Mouse (Mus musculus): ENCODE measurements at regions not wholly inside any gene's neighbourhood (a gene's known extent, or its start where the extent isn't known, plus 50 kb on each side); places are given as distances from the start of the nearest gene placed in this dataset.

DNA sequence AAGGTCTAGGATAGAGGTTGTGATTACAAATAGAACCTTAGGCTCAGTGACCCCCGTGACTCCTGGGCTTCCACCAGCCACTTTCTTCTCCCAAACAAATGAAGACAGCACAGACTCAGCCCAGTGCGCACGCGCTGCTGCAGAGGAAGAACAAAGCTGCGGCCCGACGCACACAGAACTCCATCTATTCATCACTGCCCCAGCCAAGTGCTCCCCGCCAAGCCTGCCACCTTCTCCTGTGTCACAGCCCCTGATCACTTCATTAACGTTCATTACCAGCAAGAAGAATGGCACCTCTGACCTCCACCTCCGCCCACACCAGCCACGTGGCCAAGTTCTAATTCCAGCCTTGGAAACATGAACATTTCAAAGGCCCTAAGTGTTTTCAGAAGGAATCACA is 53.7 kb upstream of the Twist2 start:
- Histone ChIP-seq H3K27me3 (ENCODE audit: insufficient read depth, poor library complexity, severe bottlenecking) (0 out of 2 replicates have a peak, but pooled peaks cover 7% of the 10 kb centered on the region), H3K9me3 (no peaks in the 10 kb centered on the region), H3K4me1 (no peaks in the 10 kb centered on the region), H3K36me3 (no peaks in the 10 kb centered on the region), H3K4me3 (no peak overlapping the region), H3K27ac (no peak overlapping the region)
- WGBS: 67% methylated on average over 11 of the region's 11 CpGs
- DNase-seq (ENCODE audit: low spot score): peak; percentile 38
